Mouse (Mus musculus) left cerebral cortex, adult 2 months (tissue): ENCODE results near the gene Ctr9. TPM values are rescaled to one million over a fixed set of nuclear protein-coding genes. Genes with fewer than 3 reads are reported as not detected.

ENCODE experiments used
- DNase-seq, 2 experiments: peaks; one replicate each; pipeline ENCODE4 v3.0.0; 2021 to 2022; ENCODE audit warnings: low spot score in 2 of 2, mixed read lengths in 1 of 2; ENCODE audit errors: extremely low spot score in 1 of 2
- H3K27ac ChIP-seq: fragments of 200-600 bp; 2 replicates; pipeline ENCODE4 v1.8.1; 2022
- H3K4me3 ChIP-seq: fragments of 200-600 bp; 2 replicates; pipeline ENCODE4 v1.8.1; 2022
- CTCF ChIP-seq: fragments of 200-600 bp; IDR thresholded peaks from 2 replicates; pipeline ENCODE4 v1.8.1; 2022; ENCODE audit warnings: antibody characterized with exemption, mild to moderate bottlenecking, moderate library complexity
- intact Hi-C: fragments of 180-260 bp; cut with DNase I; formaldehyde crosslinking; loops from one replicate; pipeline ENCODE4 v1.15.1; 2025
- total RNA-seq, 2 experiments: library from RNA; stranded (reverse); gene quantifications; 2 replicates each; pipeline ENCODE4 v1.2.3; 2021

The Ctr9 gene
- total RNA-seq, 2 experiments from 2014 or later, result 40.7 to 44.8 TPM

GRCm38 (mm10) chr7:111049652-111050421 is 21.1 kb downstream of the Ctr9 start:
- Histone ChIP-seq H3K27ac (no peak overlapping the region), H3K4me3 (no peak overlapping the region)
- TF ChIP-seq CTCF, result peak; percentile 71
- intact Hi-C loops, result loop anchor here (2.0 to 5.0 kb wide), 2 partner anchors 192 to 919 kb away; no protein-coding TSS in a partner anchor
- DNase-seq, result peak; percentile 43 to 46

- DNase-seq, result no peak
- Histone ChIP-seq H3K4me3 (no peak overlapping the region), H3K27ac (no peak overlapping the region)
- no peak for TF ChIP-seq CTCF
- intact Hi-C loops, result loop anchor here (2.0 kb wide), 1 partner anchor 14 kb away; no protein-coding TSS in a partner anchor
These were observed 26.5 kb downstream of the Ctr9 start for GRCm38 (mm10) chr7:111055221-111055620.

- no peak for DNase-seq
- intact Hi-C loops, result loop anchor here (2.0 kb wide), 1 partner anchor 13 kb away; no protein-coding TSS in a partner anchor
- Histone ChIP-seq H3K27ac (no peak overlapping the region), H3K4me3 (no peak overlapping the region)
- no peak for TF ChIP-seq CTCF
These were observed 27.4 kb downstream of the Ctr9 start for GRCm38 (mm10) chr7:111055984-111056657.

- H3K27ac ChIP-seq, result no peak overlapping the region
- intact Hi-C loops, result no loop called here
- H3K4me3 ChIP-seq, result no peak overlapping the region
- no peak for DNase-seq
- no peak for TF ChIP-seq CTCF
These were observed 30.8 kb downstream of the Ctr9 start for GRCm38 (mm10) chr7:111059527-111059926.

GRCm38 (mm10) chr7:111062971-111063370 is 34.2 kb downstream of the Ctr9 start:
- no peak for TF ChIP-seq CTCF
- Histone ChIP-seq H3K27ac (no peak overlapping the region), H3K4me3 (no peak overlapping the region)
- no peak for DNase-seq
- intact Hi-C loops, result no loop called here

- no peak for TF ChIP-seq CTCF
- DNase-seq, result no peak
- no peak overlapping the region for H3K4me3 ChIP-seq
- intact Hi-C loops, result loop anchor here (2.0 kb wide), 1 partner anchor 13 kb away; no protein-coding TSS in a partner anchor
- H3K27ac ChIP-seq, result no peak overlapping the region
These were observed 39.4 kb downstream of the Ctr9 start for GRCm38 (mm10) chr7:111068181-111068580.

GRCm38 (mm10) chr7:111069439-111070166 is 40.9 kb downstream of the Ctr9 start:
- no peak for TF ChIP-seq CTCF
- intact Hi-C loops, result loop anchor here (2.0 kb wide), 1 partner anchor 15 kb away; no protein-coding TSS in a partner anchor
- Histone ChIP-seq H3K4me3 (no peak overlapping the region), H3K27ac (no peak overlapping the region)
- DNase-seq, result no peak

GRCm38 (mm10) chr7:111070167-111070496 is 41.4 kb downstream of the Ctr9 start:
- no peak for DNase-seq
- H3K4me3 ChIP-seq, result no peak overlapping the region
- intact Hi-C loops, result no loop called here
- TF ChIP-seq CTCF, result no peak
- no peak overlapping the region for H3K27ac ChIP-seq

- DNase-seq, result no peak
- no peak for TF ChIP-seq CTCF
- intact Hi-C loops, result no loop called here
- Histone ChIP-seq H3K4me3 (no peak overlapping the region), H3K27ac (no peak overlapping the region)
These were observed 43.7 kb downstream of the Ctr9 start for GRCm38 (mm10) chr7:111072410-111072809.

GRCm38 (mm10) chr7:111075288-111075687 is 46.5 kb downstream of the Ctr9 start:
- TF ChIP-seq CTCF, result no peak
- Histone ChIP-seq H3K4me3 (no peak overlapping the region), H3K27ac (no peak overlapping the region)
- DNase-seq, result no peak
- intact Hi-C loops, result loop anchor here (5.0 kb wide), 1 partner anchor 38 kb away; no protein-coding TSS in a partner anchor

- H3K4me3 ChIP-seq, result no peak overlapping the region
- intact Hi-C loops, result loop anchor here (5.0 kb wide), 1 partner anchor 41 kb away; no protein-coding TSS in a partner anchor
- H3K27ac ChIP-seq, result no peak overlapping the region
- no peak for TF ChIP-seq CTCF
- no peak for DNase-seq
These were observed 49.5 kb downstream of the Ctr9 start for GRCm38 (mm10) chr7:111078271-111078670.

- intact Hi-C loops, result loop anchor here (5.0 kb wide), 1 partner anchor 53 kb away; the partner anchor contains the start of gene Ctr9
- no peak overlapping the region for H3K4me3 ChIP-seq
- no peak for TF ChIP-seq CTCF
- H3K27ac ChIP-seq, result no peak overlapping the region
- DNase-seq, result no peak
These were observed 51.3 kb downstream of the Ctr9 start for GRCm38 (mm10) chr7:111080026-111080425.
